In the genomic region with DNA sequence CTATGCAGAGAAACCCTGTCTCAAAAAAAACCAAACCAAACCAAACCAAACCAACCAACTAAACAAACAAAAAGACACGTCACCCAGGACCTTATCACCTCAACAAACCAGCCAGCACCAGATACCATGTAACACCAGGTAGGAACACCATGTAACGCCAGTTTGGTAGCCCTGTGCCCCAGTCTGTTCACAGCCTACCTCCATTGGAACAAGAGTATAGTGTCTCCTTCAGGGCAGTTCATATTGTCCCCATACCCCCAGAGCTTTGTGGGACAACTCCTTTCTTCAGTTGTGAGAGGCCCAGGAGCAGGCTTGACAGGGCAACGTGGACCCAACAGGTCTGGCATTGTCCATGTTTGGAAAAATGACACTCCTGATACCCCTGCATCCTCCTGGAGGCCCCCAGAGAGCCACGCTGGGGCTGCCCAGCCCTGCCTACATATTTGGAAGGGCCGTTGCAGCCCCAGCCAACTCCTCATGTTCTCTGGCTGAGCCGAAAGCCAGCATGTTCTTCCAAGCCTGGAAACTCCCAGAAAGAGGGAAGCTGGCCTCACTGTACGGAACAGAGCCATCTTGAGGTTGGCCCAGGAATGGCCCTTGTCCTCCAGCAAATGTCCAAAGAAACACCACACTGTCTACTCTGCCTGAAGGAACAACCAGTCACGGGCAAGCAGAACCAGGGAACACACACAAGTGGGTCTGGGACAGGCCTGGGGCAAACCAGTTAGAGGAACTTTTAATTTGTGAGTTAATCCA, we compare ENCODE assay signal across 9 mouse cellular contexts.
DNase-seq lines count a peak whose midpoint lies in the region; ATAC-seq and TF ChIP-seq lines count a peak whose summit lies in the region.
"Had no signal": no experiment of that assay in that cellular context is flagged by ENCODE, and none has a peak within 500 bp of the region (broad histone marks: within the 10 kb centered on the region; RNA-seq: fewer than 3 reads in every experiment).

No protein-coding gene starts in this region.

- no peaks in the 10 kb centered on the region for H3K4me1 ChIP-seq in midbrain, postnatal 0 days (ENCODE audit: insufficient read depth, low read length)
- peaks cover 17% of the 10 kb centered on the region for H3K4me1 ChIP-seq in midbrain, embryonic 10.5 days
- H3K4me1 ChIP-seq in heart, embryonic 10.5 days, result peaks cover 66% of the 10 kb centered on the region

- no peaks in the 10 kb centered on the region for H3K27me3 ChIP-seq in midbrain, postnatal 0 days (ENCODE audit: insufficient read depth, low read length)
- H3K27me3 ChIP-seq in midbrain, embryonic 10.5 days (ENCODE audit: low read depth, poor library complexity, severe bottlenecking), result peaks cover 23% of the 10 kb centered on the region
- H3K27me3 ChIP-seq in heart, embryonic 10.5 days (ENCODE audit: insufficient read depth, poor library complexity, severe bottlenecking), result no peaks in the 10 kb centered on the region
- H3K27me3 ChIP-seq: neural tube, embryonic 12.5 days had no signal

- peak; percentile 64 for TF ChIP-seq CTCF in midbrain, postnatal 0 days (IDR thresholded peaks at IDR 0.05)

- H3K4me2 ChIP-seq in midbrain, postnatal 0 days (ENCODE audit: low read depth, low read length, poor library complexity, severe bottlenecking), result no peak overlapping the region
- H3K4me2 ChIP-seq: neural tube, embryonic 12.5 days had no signal

- no peak overlapping the region for H3K4me3 ChIP-seq in midbrain, postnatal 0 days (ENCODE audit: low read depth, low read length)
- H3K4me3 ChIP-seq in midbrain, embryonic 10.5 days, result no peak overlapping the region
- no peak overlapping the region for H3K4me3 ChIP-seq in heart, embryonic 10.5 days
- H3K4me3 ChIP-seq: neural tube, embryonic 12.5 days had no signal

- no peaks in the 10 kb centered on the region for H3K36me3 ChIP-seq in midbrain, postnatal 0 days (ENCODE audit: insufficient read depth, low read length)
- H3K36me3 ChIP-seq in midbrain, embryonic 10.5 days, result no peaks in the 10 kb centered on the region
- H3K36me3 ChIP-seq in heart, embryonic 10.5 days, result no peaks in the 10 kb centered on the region
- H3K36me3 ChIP-seq: neural tube, embryonic 12.5 days had no signal

- WGBS in midbrain, postnatal 0 days, result 76% methylated on average over 8 of the region's 8 CpGs
- WGBS in midbrain, embryonic 10.5 days, result 78% methylated on average over 8 of the region's 8 CpGs
- 73% methylated on average over 8 of the region's 8 CpGs for WGBS in heart, embryonic 10.5 days

- no peak overlapping the region for H3K27ac ChIP-seq in midbrain, postnatal 0 days (ENCODE audit: low read depth, low read length)
- H3K27ac ChIP-seq in midbrain, embryonic 10.5 days (replicated peaks), result no peak overlapping the region
- peak overlapping the region; percentile 82 for H3K27ac ChIP-seq in heart, embryonic 10.5 days
- H3K27ac ChIP-seq: neural tube, embryonic 12.5 days had no signal

- no peaks in the 10 kb centered on the region for H3K9me3 ChIP-seq in midbrain, postnatal 0 days (ENCODE audit: low read length)
- H3K9me3 ChIP-seq in midbrain, embryonic 10.5 days (replicated peaks), result no peaks in the 10 kb centered on the region
- no peaks in the 10 kb centered on the region for H3K9me3 ChIP-seq in heart, embryonic 10.5 days
- H3K9me3 ChIP-seq: neural tube, embryonic 12.5 days had no signal

- H3K9ac ChIP-seq in midbrain, postnatal 0 days (replicated peaks; ENCODE audit: low read length, poor library complexity, severe bottlenecking), result no peak overlapping the region
- H3K9ac ChIP-seq: neural tube, embryonic 12.5 days had no signal

- no peak for ATAC-seq in midbrain, postnatal 0 days (ENCODE audit: low FRiP score)

- intact Hi-C loops in left cerebral cortex, postnatal 36 days (cut with DNase I), result no loop called here

- peak; percentile 69 for DNase-seq in midbrain, postnatal 0 days (ENCODE audit: low spot score)
- DNase-seq in midbrain, embryonic 10.5 days (ENCODE audit: low spot score), result no peak
- DNase-seq in cerebellum, adult 8-10 months, result peak; percentile 48
- no peak for DNase-seq in heart, embryonic 10.5 days (ENCODE audit: low spot score)
- peak; percentile 15 to 41 for DNase-seq in left cerebral cortex, postnatal 36 days (ENCODE audit: low spot score in 2 of 2)
- DNase-seq in testis, postnatal 14 days (ENCODE audit: low spot score), result peak; percentile 64
- no peak for DNase-seq in liver
- no peak for DNase-seq in right cerebral cortex, postnatal 25 days

Comparison
In these comparisons a context has a peak if more than half of its experiments do, and no peak if none do; other contexts are left out.
1. DNase-seq: peak in midbrain, postnatal 0 days (single experiment), cerebellum, adult 8-10 months (single experiment), left cerebral cortex, postnatal 36 days (2 of 2) and testis, postnatal 14 days (single experiment); none in midbrain, embryonic 10.5 days (single experiment), heart, embryonic 10.5 days (single experiment), liver (single experiment) and right cerebral cortex, postnatal 25 days (single experiment).